Mouse (Mus musculus) heart, postnatal 0 days (tissue): ENCODE measurements around the gene Gpbar1. TPM values are rescaled to one million over a fixed set of nuclear protein-coding genes. Genes with fewer than 3 reads are reported as not detected.
A peak's percentile ranks its signal among the peaks of the same experiment; 100 is the strongest.
"Not testable (repeated sequence)": the region's sequence is repeated elsewhere in the genome, so short reads cannot be mapped to it uniquely, and the experiment has no call there.

Source experiments
- ATAC-seq: fragments of 200-750 bp; cut with Nextera tagmentation; 2 replicates; pipeline ENCODE4 v1.8.0; 2017; ENCODE audit warnings: low read depth, moderate number of reproducible peaks, moderate library complexity; ENCODE audit not compliant: insufficient read depth
- DNase-seq: peaks from one replicate; pipeline ENCODE4 v3.0.0-alpha.2; 2016; ENCODE audit warnings: low spot score
- H3K27ac ChIP-seq: fragments of 300-500 bp; sonication (generic); 2 replicates; pipeline ENCODE4 v1.5.1; 2014; ENCODE audit warnings: low read depth, mild to moderate bottlenecking
- H3K27me3 ChIP-seq: fragments of 300-500 bp; sonication (generic); 2 replicates; pipeline ENCODE4 v1.6.1; 2014; ENCODE audit warnings: low read length, mixed read lengths; ENCODE audit not compliant: control insufficient read depth, insufficient read depth
- H3K36me3 ChIP-seq: fragments of 300-500 bp; sonication (generic); replicated peaks from 2 replicates; pipeline ENCODE4 v1.6.1; 2014; ENCODE audit warnings: low read length, mixed read lengths; ENCODE audit not compliant: control insufficient read depth, insufficient read depth
- H3K4me1 ChIP-seq: fragments of 300-500 bp; sonication (generic); 2 replicates; pipeline ENCODE4 v1.6.1; 2014; ENCODE audit warnings: antibody characterized with exemption; ENCODE audit not compliant: control insufficient read depth, insufficient read depth
- H3K4me2 ChIP-seq: fragments of 300-500 bp; sonication (generic); 2 replicates; pipeline ENCODE4 v1.6.1; 2014; ENCODE audit warnings: low read depth, mild to moderate bottlenecking, low read length, moderate library complexity
- H3K4me3 ChIP-seq: fragments of 300-500 bp; sonication (generic); 2 replicates; pipeline ENCODE4 v1.5.1; 2014; ENCODE audit warnings: low read depth, low read length
- H3K9ac ChIP-seq: fragments of 300-500 bp; sonication (generic); replicated peaks from 2 replicates; pipeline ENCODE4 v1.6.1; 2014; ENCODE audit warnings: low read depth, low read length, mixed read lengths
- H3K9me3 ChIP-seq: fragments of 300-500 bp; sonication (generic); replicated peaks from 2 replicates; pipeline ENCODE4 v1.6.1; 2016; ENCODE audit warnings: low read length; ENCODE audit not compliant: control insufficient read depth
- CTCF ChIP-seq: IDR thresholded peaks from 2 replicates; pipeline ENCODE4 v1.5.1; 2016; ENCODE audit warnings: antibody characterized with exemption, control low read depth, low read depth
- EP300 ChIP-seq: IDR thresholded peaks from 2 replicates; pipeline ENCODE4 v1.6.1; 2016; ENCODE audit warnings: antibody characterized with exemption, low read depth
- WGBS: fragments of 180-500 bp; shearing (Covaris S2); extraction: QIAGEN DNeasy Blood & Tissue Kit; methylation state at CpG from one replicate; pipeline ENCODE4 v1.1.7; 2014; 5-methylcytosine and 5-hydroxymethylcytosine counted together
- polyA plus RNA-seq: library from polyadenylated mRNA; unstranded; fragments of >200 nt; fragmentation: Nextera tagmentation; extraction: Ambion mirVana; gene quantifications from 2 replicates; pipeline ENCODE4 v1.2.1, GENCODE M21; 2015
- total RNA-seq: library from RNA; depleted of rRNA; stranded (reverse); fragments of >200 nt; gene quantifications from 2 replicates; pipeline ENCODE4 v1.2.3, GENCODE M21; 2014; ENCODE audit warnings: low replicate concordance

Gpbar1 gene
- total and polyA plus RNA-seq, 2 experiments from 2014 or later = 0.22 TPM; not detected in 1

DNA sequence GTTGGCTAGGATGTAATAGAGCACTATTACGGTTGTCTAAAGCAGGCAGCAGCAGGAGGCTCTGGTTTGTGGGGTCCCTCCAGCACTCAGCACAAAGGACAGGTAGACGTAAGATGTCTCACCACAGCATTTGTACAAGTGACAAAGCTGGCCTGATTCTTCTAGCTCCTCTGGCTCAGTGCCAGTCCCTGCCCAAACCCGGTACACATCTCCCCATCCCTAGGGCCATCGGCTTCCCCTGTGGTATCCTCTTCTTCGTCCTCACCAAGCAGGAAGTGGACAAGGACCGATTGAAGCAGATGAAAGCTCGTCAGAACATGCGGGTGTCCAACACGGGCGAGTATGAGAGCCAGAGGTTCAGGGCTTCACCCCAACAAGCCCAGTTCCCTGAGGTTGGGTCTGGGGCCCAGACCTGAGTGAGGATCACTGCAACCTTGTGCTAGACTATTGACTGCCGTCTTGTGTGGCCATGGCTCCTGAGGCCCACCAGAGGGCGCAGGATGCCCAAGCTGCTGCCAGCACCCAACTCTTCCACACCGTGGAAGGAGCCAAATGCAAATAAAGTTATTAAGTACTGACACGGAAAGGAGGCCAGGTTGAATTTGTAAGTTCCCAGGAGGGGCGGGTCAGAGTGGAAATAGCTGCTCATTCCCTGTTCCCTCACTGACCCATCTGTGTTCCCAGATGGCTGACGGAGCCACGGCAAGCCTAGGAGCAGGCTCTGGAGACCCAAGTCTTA, 8.7 kb downstream of the Gpbar1 start:
- H3K27ac ChIP-seq, H3K27me3 ChIP-seq, DNase-seq, H3K9ac ChIP-seq, H3K4me3 ChIP-seq, H3K4me2 ChIP-seq, H3K9me3 ChIP-seq, ATAC-seq: not testable (repeated sequence)
- peaks cover 48% of the 10 kb centered on the region for H3K4me1 ChIP-seq
- TF ChIP-seq CTCF = peak; percentile 27; the same call in 1 of the 2 replicates
- 54% methylated on average over 15 of the region's 17 CpGs for WGBS
- H3K36me3 ChIP-seq = peaks cover 49% of the 10 kb centered on the region

- 52% methylated on average over 4 of the region's 4 CpGs for WGBS
- H3K4me3 ChIP-seq = no peak overlapping the region
- ATAC-seq (no peak), DNase-seq (no peak)
- no peaks in the 10 kb centered on the region for H3K9me3 ChIP-seq
- H3K4me2 ChIP-seq = no peak overlapping the region
- peaks cover 48% of the 10 kb centered on the region for H3K4me1 ChIP-seq
- TF ChIP-seq CTCF (no peak), EP300 (no peak)
- H3K9ac ChIP-seq = no peak overlapping the region
- H3K27ac ChIP-seq = 0 out of 2 replicates have a peak overlapping the region, but pooled peaks have one; percentile 82
- H3K36me3 ChIP-seq = peaks cover 47% of the 10 kb centered on the region
- H3K27me3 ChIP-seq = no peaks in the 10 kb centered on the region
These were observed 10.0 kb downstream of the Gpbar1 start for GRCm38 (mm10) chr1:74288327-74288726.

DNA sequence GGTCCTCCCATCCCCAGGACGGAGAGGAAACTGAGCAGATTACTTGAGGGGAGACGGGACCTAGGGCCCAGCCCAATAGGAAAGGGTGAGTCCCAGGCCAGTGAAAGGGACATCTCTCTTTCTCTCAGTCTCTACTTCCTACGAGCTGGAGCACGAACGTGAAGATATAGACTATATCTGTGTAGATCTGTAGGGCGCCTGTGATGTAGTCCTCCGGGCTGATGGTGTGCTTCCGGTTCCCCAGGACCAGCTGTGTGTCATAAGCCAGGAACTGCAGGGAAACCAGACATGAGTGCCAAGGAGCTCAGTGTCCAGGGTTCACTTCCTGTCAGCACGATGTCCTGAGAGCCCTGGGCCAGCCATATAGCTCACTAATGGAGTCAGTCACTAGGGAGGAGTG, 10.9 kb downstream of the Gpbar1 start:
- WGBS = 61% methylated on average over 9 of the region's 9 CpGs
- no peak for ATAC-seq

DNA sequence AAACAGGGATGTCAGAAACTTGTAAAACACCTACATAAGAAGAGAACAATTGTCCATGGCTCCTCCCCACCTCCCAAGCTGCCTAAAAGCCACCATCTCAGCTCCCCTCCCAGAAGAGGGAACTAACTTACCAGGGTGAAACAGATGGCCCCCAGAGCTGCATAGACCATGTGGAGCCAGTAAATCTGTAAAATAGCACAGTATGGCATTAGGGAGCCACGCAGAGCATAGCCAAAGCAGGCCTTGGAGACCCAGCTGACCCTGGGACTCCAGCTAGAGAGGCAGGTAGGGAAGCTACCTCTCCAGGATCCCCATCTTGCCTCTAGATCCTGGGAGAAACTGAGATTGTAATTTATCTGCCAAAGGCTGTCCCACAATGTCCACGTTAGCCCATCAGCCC, 11.4 kb downstream of the Gpbar1 start:
- Histone ChIP-seq H3K9ac (no peak overlapping the region), H3K4me3 (no peak overlapping the region), H3K4me2 (no peak overlapping the region), H3K27me3 (no peaks in the 10 kb centered on the region), H3K9me3 (no peaks in the 10 kb centered on the region), H3K4me1 (peaks cover 52% of the 10 kb centered on the region), H3K27ac (peak overlapping the region; percentile 82), H3K36me3 (peaks cover 51% of the 10 kb centered on the region)
- no peak for ATAC-seq
- 42% methylated on average over 2 of the region's 2 CpGs for WGBS
- no peak for DNase-seq
- TF ChIP-seq CTCF (no peak), EP300 (no peak)

More for the DNA sequence above, 10.9 kb downstream of the Gpbar1 start:
- H3K4me2 ChIP-seq = no peak overlapping the region
- H3K4me1 ChIP-seq = peaks cover 47% of the 10 kb centered on the region
- H3K27ac ChIP-seq = peak overlapping the region; percentile 82
- H3K27me3 ChIP-seq = no peaks in the 10 kb centered on the region
- DNase-seq = no peak
- H3K9ac ChIP-seq = no peak overlapping the region
- no peak overlapping the region for H3K4me3 ChIP-seq
- H3K9me3 ChIP-seq = no peaks in the 10 kb centered on the region
- H3K36me3 ChIP-seq = peaks cover 51% of the 10 kb centered on the region
- TF ChIP-seq CTCF (no peak), EP300 (no peak)

DNA sequence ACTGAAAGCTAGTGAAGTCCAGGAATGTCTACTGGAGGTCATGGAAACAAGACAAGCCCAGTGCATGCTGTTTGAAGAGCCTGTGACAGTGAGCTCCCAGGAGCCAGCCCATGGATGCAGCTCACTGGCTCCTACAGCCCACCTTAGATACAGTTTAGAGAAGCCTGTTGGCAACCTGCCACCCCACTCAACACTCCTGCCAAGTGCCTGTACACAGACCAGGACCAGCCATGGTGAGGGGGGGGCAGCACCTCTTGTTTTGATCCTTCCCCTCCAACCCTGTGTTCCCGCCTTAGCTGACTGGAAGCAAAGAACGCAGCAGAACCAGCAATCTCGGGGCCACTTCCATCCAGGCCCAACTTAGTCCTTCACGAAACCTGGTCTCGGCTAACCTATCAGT, 11.8 kb downstream of the Gpbar1 start:
- H3K4me1 ChIP-seq = peaks cover 56% of the 10 kb centered on the region
- H3K9ac ChIP-seq = 0 out of 2 replicates have a peak overlapping the region, but pooled peaks have one; percentile 21
- no peak overlapping the region for H3K4me2 ChIP-seq
- no peaks in the 10 kb centered on the region for H3K9me3 ChIP-seq
- H3K27ac ChIP-seq = peak overlapping the region; percentile 82
- DNase-seq (peak; percentile 75), ATAC-seq (peak; percentile 75)
- H3K36me3 ChIP-seq = peaks cover 51% of the 10 kb centered on the region
- no peak overlapping the region for H3K4me3 ChIP-seq
- TF ChIP-seq EP300 (0 out of 2 replicates have a peak, but pooled peaks have one; percentile 48), CTCF (no peak)
- 22% methylated on average over 5 of the region's 5 CpGs for WGBS
- H3K27me3 ChIP-seq = no peaks in the 10 kb centered on the region
